Mouse (Mus musculus): ENCODE results near the gene Eif5a2. TPM values are rescaled to one million over a fixed set of nuclear protein-coding genes. Genes with fewer than 3 reads are reported as not detected.

The Eif5a2 gene
- polyA plus RNA-seq, 1 experiment, result 0.48 TPM

- no peak for TF ChIP-seq POLR2AphosphoS2 (IDR thresholded peaks at IDR 0.05; ENCODE audit: insufficient read length, low read depth)
- TF ChIP-seq MYOG (IDR thresholded peaks at IDR 0.05; ENCODE audit: control insufficient read depth in 1 of 3, insufficient read depth in 1 of 3, insufficient read length in 2 of 3, low read depth in 2 of 3), result no peak
- no peak for TF ChIP-seq USF1 (IDR thresholded peaks at IDR 0.05; ENCODE audit: low read depth)
- no peak for TF ChIP-seq E2F4 (IDR thresholded peaks at IDR 0.05; ENCODE audit: insufficient read depth)
- TF ChIP-seq SRF (IDR thresholded peaks at IDR 0.05; ENCODE audit: control insufficient read depth, insufficient read length, low read depth), result no peak
- TF ChIP-seq POLR2A (IDR thresholded peaks at IDR 0.05; ENCODE audit: insufficient read length, low read depth), result no peak
- TF ChIP-seq TCF3 (IDR thresholded peaks at IDR 0.05; ENCODE audit: insufficient read length, low read depth), result no peak
- TF ChIP-seq MAX (IDR thresholded peaks at IDR 0.05; ENCODE audit: low read depth), result no peak
- no peak overlapping the region for H3K4me2 ChIP-seq (ENCODE audit: low read depth)
- H3K4me3 ChIP-seq, result no peak overlapping the region
- H3K79me2 ChIP-seq (ENCODE audit: control insufficient read depth, insufficient read depth), result no peaks in the 10 kb centered on the region
- peaks cover 4% of the 10 kb centered on the region for H3K36me3 ChIP-seq (ENCODE audit: control insufficient read depth, insufficient read depth)
- H3K27me3 ChIP-seq (ENCODE audit: control insufficient read depth, insufficient read depth, insufficient read length), result no peaks in the 10 kb centered on the region
- no peak overlapping the region for H3ac ChIP-seq (ENCODE audit: control insufficient read depth, insufficient read length)
Observed at GRCm38 (mm10) chr3:28814361-28814760, 33.3 kb downstream of the Eif5a2 start.

- Histone ChIP-seq H3K36me3 (ENCODE audit: control insufficient read depth, insufficient read depth) (no peaks in the 10 kb centered on the region), H3K27me3 (ENCODE audit: control insufficient read depth, insufficient read depth, insufficient read length) (no peaks in the 10 kb centered on the region), H3K4me2 (ENCODE audit: low read depth) (no peak overlapping the region), H3K4me3 (no peak overlapping the region), H3ac (ENCODE audit: control insufficient read depth, insufficient read length) (no peak overlapping the region), H3K79me2 (ENCODE audit: control insufficient read depth, insufficient read depth) (no peaks in the 10 kb centered on the region)
- no peak for TF ChIP-seq TCF3 (IDR thresholded peaks at IDR 0.05; ENCODE audit: insufficient read length, low read depth)
- no peak for TF ChIP-seq POLR2A (IDR thresholded peaks at IDR 0.05; ENCODE audit: insufficient read length, low read depth)
Observed at GRCm38 (mm10) chr3:28816010-28816540, 35.0 kb downstream of the Eif5a2 start.

GRCm38 (mm10) chr3:28826272-28826671, 45.2 kb downstream of the Eif5a2 start:
- Histone ChIP-seq H3K4me2 (ENCODE audit: low read depth) (no peak overlapping the region), H3K79me2 (ENCODE audit: control insufficient read depth, insufficient read depth) (no peaks in the 10 kb centered on the region), H3K27me3 (ENCODE audit: control insufficient read depth, insufficient read depth, insufficient read length) (no peaks in the 10 kb centered on the region), H3ac (ENCODE audit: control insufficient read depth, insufficient read length) (no peak overlapping the region), H3K4me3 (no peak overlapping the region), H3K36me3 (ENCODE audit: control insufficient read depth, insufficient read depth) (no peaks in the 10 kb centered on the region)
- TF ChIP-seq TCF3 (IDR thresholded peaks at IDR 0.05; ENCODE audit: insufficient read length, low read depth), result no peak
- no peak for TF ChIP-seq POLR2AphosphoS2 (IDR thresholded peaks at IDR 0.05; ENCODE audit: insufficient read length, low read depth)

GRCm38 (mm10) chr3:28827605-28828004, 46.5 kb downstream of the Eif5a2 start:
- Histone ChIP-seq H3K36me3 (ENCODE audit: control insufficient read depth, insufficient read depth) (no peaks in the 10 kb centered on the region), H3K79me2 (ENCODE audit: control insufficient read depth, insufficient read depth) (no peaks in the 10 kb centered on the region), H3K4me3 (no peak overlapping the region), H3K4me2 (ENCODE audit: low read depth) (no peak overlapping the region), H3K27me3 (ENCODE audit: control insufficient read depth, insufficient read depth, insufficient read length) (no peaks in the 10 kb centered on the region), H3ac (ENCODE audit: control insufficient read depth, insufficient read length) (no peak overlapping the region)
- no peak for TF ChIP-seq POLR2A (IDR thresholded peaks at IDR 0.05; ENCODE audit: insufficient read length, low read depth)
- TF ChIP-seq REST (IDR thresholded peaks at IDR 0.05; ENCODE audit: insufficient read depth, insufficient read length), result no peak
- TF ChIP-seq SRF (IDR thresholded peaks at IDR 0.05; ENCODE audit: control insufficient read depth, insufficient read length, low read depth), result no peak
- no peak for TF ChIP-seq CEBPB (IDR thresholded peaks at IDR 0.05; ENCODE audit: insufficient read depth, poor library complexity, severe bottlenecking)
- no peak for TF ChIP-seq MYOG (IDR thresholded peaks at IDR 0.05; ENCODE audit: control insufficient read depth in 1 of 3, insufficient read depth in 1 of 3, insufficient read length in 2 of 3, low read depth in 2 of 3)
- no peak for TF ChIP-seq E2F4 (IDR thresholded peaks at IDR 0.05; ENCODE audit: insufficient read depth)
- no peak for TF ChIP-seq TCF12 (IDR thresholded peaks at IDR 0.05; ENCODE audit: insufficient read depth, poor library complexity, severe bottlenecking)
- no peak for TF ChIP-seq POLR2AphosphoS2 (IDR thresholded peaks at IDR 0.05; ENCODE audit: insufficient read length, low read depth)
- TF ChIP-seq MYOD1 (IDR thresholded peaks at IDR 0.05; ENCODE audit: control insufficient read depth in 1 of 3, insufficient read length in 2 of 3, low read depth in 2 of 3), result no peak
- no peak for TF ChIP-seq USF1 (IDR thresholded peaks at IDR 0.05; ENCODE audit: low read depth)
- TF ChIP-seq TCF3 (IDR thresholded peaks at IDR 0.05; ENCODE audit: insufficient read length, low read depth), result no peak
- TF ChIP-seq MAX (IDR thresholded peaks at IDR 0.05; ENCODE audit: low read depth), result no peak

GRCm38 (mm10) chr3:28829454-28829853, 48.4 kb downstream of the Eif5a2 start:
- Histone ChIP-seq H3ac (ENCODE audit: control insufficient read depth, insufficient read length) (no peak overlapping the region), H3K79me2 (ENCODE audit: control insufficient read depth, insufficient read depth) (no peaks in the 10 kb centered on the region), H3K4me2 (ENCODE audit: low read depth) (no peak overlapping the region), H3K27me3 (ENCODE audit: control insufficient read depth, insufficient read depth, insufficient read length) (no peaks in the 10 kb centered on the region), H3K36me3 (ENCODE audit: control insufficient read depth, insufficient read depth) (no peaks in the 10 kb centered on the region), H3K4me3 (no peak overlapping the region)
- no peak for TF ChIP-seq TCF3 (IDR thresholded peaks at IDR 0.05; ENCODE audit: insufficient read length, low read depth)

GRCm38 (mm10) chr3:28836796-28837371, 55.8 kb downstream of the Eif5a2 start:
- Histone ChIP-seq H3K4me3 (no peak overlapping the region), H3K36me3 (ENCODE audit: control insufficient read depth, insufficient read depth) (no peaks in the 10 kb centered on the region), H3K4me2 (ENCODE audit: low read depth) (no peak overlapping the region), H3K79me2 (ENCODE audit: control insufficient read depth, insufficient read depth) (no peaks in the 10 kb centered on the region), H3ac (ENCODE audit: control insufficient read depth, insufficient read length) (no peak overlapping the region), H3K27me3 (ENCODE audit: control insufficient read depth, insufficient read depth, insufficient read length) (no peaks in the 10 kb centered on the region)
- TF ChIP-seq MYOG (IDR thresholded peaks at IDR 0.05; ENCODE audit: control insufficient read depth in 1 of 3, insufficient read depth in 1 of 3, insufficient read length in 2 of 3, low read depth in 2 of 3) (no peak), TCF12 (IDR thresholded peaks at IDR 0.05; ENCODE audit: insufficient read depth, poor library complexity, severe bottlenecking) (no peak), POLR2AphosphoS2 (IDR thresholded peaks at IDR 0.05; ENCODE audit: insufficient read length, low read depth) (no peak), E2F4 (IDR thresholded peaks at IDR 0.05; ENCODE audit: insufficient read depth) (no peak), POLR2A (IDR thresholded peaks at IDR 0.05; ENCODE audit: insufficient read length, low read depth) (no peak), REST (IDR thresholded peaks at IDR 0.05; ENCODE audit: insufficient read depth, insufficient read length) (no peak), MYOD1 (IDR thresholded peaks at IDR 0.05; ENCODE audit: control insufficient read depth in 1 of 3, insufficient read length in 2 of 3, low read depth in 2 of 3) (no peak), CEBPB (IDR thresholded peaks at IDR 0.05; ENCODE audit: insufficient read depth, poor library complexity, severe bottlenecking) (no peak), TCF3 (IDR thresholded peaks at IDR 0.05; ENCODE audit: insufficient read length, low read depth) (no peak), MAX (IDR thresholded peaks at IDR 0.05; ENCODE audit: low read depth) (no peak), USF1 (IDR thresholded peaks at IDR 0.05; ENCODE audit: low read depth) (no peak), SRF (IDR thresholded peaks at IDR 0.05; ENCODE audit: control insufficient read depth, insufficient read length, low read depth) (no peak)

Data from myocyte (in vitro differentiated cells).